Comparison of ENCODE assay signal across 9 mouse cellular contexts in the genomic region with DNA sequence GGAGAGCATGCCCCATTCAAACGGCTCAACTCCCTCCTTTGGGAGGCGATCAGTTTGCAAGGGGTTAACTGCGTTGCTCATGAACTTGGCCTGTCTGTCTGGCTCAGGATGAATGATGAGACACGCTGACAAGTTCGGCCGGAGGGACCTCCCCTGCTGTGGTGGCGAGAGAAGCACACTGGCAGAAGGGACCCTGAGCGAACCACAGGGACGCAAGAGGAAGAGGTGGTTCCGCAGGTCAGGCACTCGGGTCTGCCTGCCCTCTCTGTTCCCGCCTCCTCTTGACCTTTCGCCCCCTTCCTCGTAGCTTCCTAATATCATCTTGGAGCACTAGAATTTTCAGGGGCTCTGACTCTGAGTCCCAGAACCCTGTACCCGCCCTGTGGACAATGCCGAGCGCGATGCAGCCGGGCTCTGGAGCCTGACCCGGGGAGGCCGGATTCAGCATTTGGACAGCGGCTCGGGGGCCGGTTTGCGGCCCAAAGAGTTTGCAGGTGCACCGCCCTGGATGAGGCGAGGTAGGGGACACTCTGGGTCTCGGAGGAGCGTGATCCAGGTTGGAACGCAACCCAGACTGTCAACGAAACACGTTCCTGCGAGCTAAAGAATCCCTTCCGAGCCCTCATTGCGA. TPM values are rescaled to one million over a fixed set of nuclear protein-coding genes. Genes with fewer than 3 reads are reported as not detected.
DNase-seq lines count a peak whose midpoint lies in the region; ATAC-seq and TF ChIP-seq lines count a peak whose summit lies in the region.
"Had no signal": no experiment of that assay in that cellular context is flagged by ENCODE, and none has a peak within 500 bp of the region (broad histone marks: within the 10 kb centered on the region; RNA-seq: fewer than 3 reads in every experiment).

No protein-coding gene starts in this region.

- ATAC-seq in forebrain, embryonic 11.5 days (replicated peaks; ENCODE audit: low FRiP score), result peak; percentile 17
- ATAC-seq in midbrain, postnatal 0 days (ENCODE audit: low FRiP score), result no peak

- under 1% methylated on average over 35 of the region's 35 CpGs for WGBS in forebrain, embryonic 11.5 days
- 2% methylated on average over 34 of the region's 35 CpGs for WGBS in midbrain, postnatal 0 days

- no peak for TF ChIP-seq CTCF in midbrain, postnatal 0 days (IDR thresholded peaks at IDR 0.05)

- peak; percentile 64 for DNase-seq in gastrocnemius, postnatal 10 days
- no peak for DNase-seq in gastrocnemius, adult 18-20 months (ENCODE audit: low spot score)
- DNase-seq in urinary bladder, postnatal 25 days (ENCODE audit: low spot score), result peak; percentile 55
- no peak for DNase-seq in urinary bladder, postnatal 4 days (ENCODE audit: low spot score in 2 of 2)
- DNase-seq in forebrain, embryonic 11.5 days (ENCODE audit: low spot score), result peak; percentile 88
- DNase-seq in kidney, postnatal 36 days, result peak; percentile 26 to 78
- peak; percentile 71 for DNase-seq in midbrain, postnatal 0 days (ENCODE audit: low spot score)
- DNase-seq in adipocyte (ENCODE audit: low spot score), result no peak

- H3K27me3 ChIP-seq in forebrain, embryonic 11.5 days (ENCODE audit: control insufficient read depth, insufficient read depth, low read length), result peaks cover 26% of the 10 kb centered on the region
- H3K27me3 ChIP-seq in midbrain, postnatal 0 days (ENCODE audit: insufficient read depth, low read length), result peaks cover 16% of the 10 kb centered on the region

- H3K27ac ChIP-seq in forebrain, embryonic 11.5 days (ENCODE audit: low read depth, low read length), result peak overlapping the region; percentile 99
- H3K27ac ChIP-seq in midbrain, postnatal 0 days (ENCODE audit: low read depth, low read length), result peak overlapping the region; percentile 82
- H3K27ac ChIP-seq: liver, embryonic 15.5 days had no signal

- no peaks in the 10 kb centered on the region; the same call in 1 of the 2 replicates for H3K36me3 ChIP-seq in forebrain, embryonic 11.5 days (ENCODE audit: control insufficient read depth, insufficient read depth, low read length)
- no peaks in the 10 kb centered on the region for H3K36me3 ChIP-seq in midbrain, postnatal 0 days (ENCODE audit: insufficient read depth, low read length)
- H3K36me3 ChIP-seq: liver, embryonic 15.5 days had no signal

- H3K4me2 ChIP-seq in forebrain, embryonic 11.5 days (ENCODE audit: low read depth, low read length, severe bottlenecking), result peak overlapping the region; percentile 72
- H3K4me2 ChIP-seq in midbrain, postnatal 0 days (ENCODE audit: low read depth, low read length, poor library complexity, severe bottlenecking), result peak overlapping the region; percentile 90
- H3K4me2 ChIP-seq: liver, embryonic 15.5 days had no signal

- peak overlapping the region; percentile 98 for H3K9ac ChIP-seq in forebrain, embryonic 11.5 days (ENCODE audit: low read length)
- H3K9ac ChIP-seq in midbrain, postnatal 0 days (replicated peaks; ENCODE audit: low read length, poor library complexity, severe bottlenecking), result peak overlapping the region; percentile 96
- H3K9ac ChIP-seq: liver, embryonic 15.5 days had no signal

- no peaks in the 10 kb centered on the region for H3K9me3 ChIP-seq in forebrain, embryonic 11.5 days (ENCODE audit: control insufficient read depth, low read length)
- no peaks in the 10 kb centered on the region for H3K9me3 ChIP-seq in midbrain, postnatal 0 days (ENCODE audit: low read length)
- H3K9me3 ChIP-seq: liver, embryonic 15.5 days had no signal

- H3K4me3 ChIP-seq in forebrain, embryonic 11.5 days (ENCODE audit: low read depth, low read length), result peak overlapping the region; percentile 76
- peak overlapping the region; percentile 78 for H3K4me3 ChIP-seq in midbrain, postnatal 0 days (ENCODE audit: low read depth, low read length)
- H3K4me3 ChIP-seq: liver, embryonic 15.5 days had no signal

- H3K4me1 ChIP-seq in forebrain, embryonic 11.5 days (replicated peaks; ENCODE audit: control insufficient read depth, insufficient read depth, low read length), result peaks cover 16% of the 10 kb centered on the region
- H3K4me1 ChIP-seq in midbrain, postnatal 0 days (ENCODE audit: insufficient read depth, low read length), result peaks cover 7% of the 10 kb centered on the region; the same call in 1 of the 2 replicates
- H3K4me1 ChIP-seq: liver, embryonic 15.5 days had no signal

RNA-seq across cellular contexts. Expression of gene Polg, which starts 32.9 kb away (rescaled TPM):
- total RNA-seq in gastrocnemius, postnatal 10 days (2021), result 10 to 100 TPM; 36.6 to 44.9 TPM
- total RNA-seq in gastrocnemius, adult 18-20 months (2021), result 10 to 100 TPM; 30.8 to 31.4 TPM
- polyA plus RNA-seq in forebrain, embryonic 11.5 days (2014; fragmentation: Nextera tagmentation; extraction: Ambion mirVana), result 48.2 and 48.5 TPM in 2 replicates
- 46.5 and 49.4 TPM in 2 replicates for total RNA-seq in midbrain, postnatal 0 days (2014; rRNA removed)
- 16.9 and 18.6 TPM in 2 replicates for polyA plus RNA-seq in midbrain, postnatal 0 days (2015; fragmentation: Nextera tagmentation; extraction: Ambion mirVana)

Comparison
In these comparisons a context has a peak if more than half of its experiments do, and no peak if none do; other contexts are left out.
1. DNase-seq: peak in gastrocnemius, postnatal 10 days (single experiment), urinary bladder, postnatal 25 days (single experiment), forebrain, embryonic 11.5 days (single experiment), kidney, postnatal 36 days (2 of 2) and midbrain, postnatal 0 days (single experiment); none in gastrocnemius, adult 18-20 months (single experiment), urinary bladder, postnatal 4 days (0 of 2) and adipocyte (single experiment).